Mouse (Mus musculus) liver, postnatal 0 days (tissue): ENCODE results near the gene Vwa3b. TPM values are rescaled to one million over a fixed set of nuclear protein-coding genes. Genes with fewer than 3 reads are reported as not detected.

Experiments used
- ATAC-seq: fragments of 200-750 bp; cut with Nextera tagmentation; 2 replicates; pipeline ENCODE4 v1.8.0; 2017; ENCODE audit warnings: mild to moderate bottlenecking, moderate library complexity
- DNase-seq: peaks from one replicate; pipeline ENCODE4 v3.0.0-alpha.2; 2016
- H3K27ac ChIP-seq: fragments of 300-500 bp; sonication (generic); 2 replicates; pipeline ENCODE4 v1.5.1; 2014; ENCODE audit warnings: antibody characterized with exemption, moderate library complexity, mild to moderate bottlenecking, low read depth
- H3K27me3 ChIP-seq: fragments of 300-500 bp; sonication (generic); 2 replicates; pipeline ENCODE4 v1.6.1; 2014; ENCODE audit warnings: low read length, control low read depth, mixed read lengths; ENCODE audit not compliant: insufficient read depth
- H3K36me3 ChIP-seq: fragments of 300-500 bp; sonication (generic); replicated peaks from 2 replicates; pipeline ENCODE4 v1.6.1; 2014; ENCODE audit warnings: mild to moderate bottlenecking, control low read depth, low read length, moderate library complexity, mixed read lengths; ENCODE audit not compliant: insufficient read depth
- H3K4me1 ChIP-seq: fragments of 300-500 bp; sonication (generic); 2 replicates; pipeline ENCODE4 v1.6.1; 2014; ENCODE audit warnings: antibody characterized with exemption, mild to moderate bottlenecking, control low read depth; ENCODE audit not compliant: insufficient read depth
- H3K4me2 ChIP-seq: fragments of 300-500 bp; sonication (generic); 2 replicates; pipeline ENCODE4 v1.6.1; 2014; ENCODE audit warnings: low read depth, mild to moderate bottlenecking, low read length, moderate library complexity, mixed read lengths
- H3K4me3 ChIP-seq: fragments of 300-500 bp; sonication (generic); 2 replicates; pipeline ENCODE4 v1.5.1; 2014; ENCODE audit warnings: low read depth, low read length
- H3K9ac ChIP-seq: fragments of 300-500 bp; sonication (generic); replicated peaks from 2 replicates; pipeline ENCODE4 v1.6.1; 2014; ENCODE audit warnings: mild to moderate bottlenecking, moderate library complexity
- H3K9me3 ChIP-seq: fragments of 300-500 bp; sonication (generic); 2 replicates; pipeline ENCODE4 v1.6.1; 2016; ENCODE audit warnings: mild to moderate bottlenecking, control low read depth, low read length, mixed read lengths
- CTCF ChIP-seq: sonication (generic); IDR thresholded peaks from 2 replicates; pipeline ENCODE4 v1.5.1; 2016; ENCODE audit warnings: antibody characterized with exemption, low read depth
- EP300 ChIP-seq: IDR thresholded peaks from 2 replicates; pipeline ENCODE4 v1.6.1; 2016; ENCODE audit warnings: antibody characterized with exemption, low read depth, mild to moderate bottlenecking
- WGBS: fragments of 180-500 bp; shearing (Covaris S2); extraction: QIAGEN DNeasy Blood & Tissue Kit; methylation state at CpG from one replicate; pipeline ENCODE4 v1.1.7; 2014; ENCODE audit not compliant: insufficient replicate concordance; 5-methylcytosine and 5-hydroxymethylcytosine counted together
- polyA plus RNA-seq: library from polyadenylated mRNA; unstranded; fragments of >200 nt; fragmentation: Nextera tagmentation; extraction: Ambion mirVana; gene quantifications from 2 replicates; pipeline ENCODE4 v1.2.1, GENCODE M21; 2015

The Vwa3b gene
- polyA plus RNA-seq, 1 experiment from 2014 or later, result 1.1 TPM

DNA sequence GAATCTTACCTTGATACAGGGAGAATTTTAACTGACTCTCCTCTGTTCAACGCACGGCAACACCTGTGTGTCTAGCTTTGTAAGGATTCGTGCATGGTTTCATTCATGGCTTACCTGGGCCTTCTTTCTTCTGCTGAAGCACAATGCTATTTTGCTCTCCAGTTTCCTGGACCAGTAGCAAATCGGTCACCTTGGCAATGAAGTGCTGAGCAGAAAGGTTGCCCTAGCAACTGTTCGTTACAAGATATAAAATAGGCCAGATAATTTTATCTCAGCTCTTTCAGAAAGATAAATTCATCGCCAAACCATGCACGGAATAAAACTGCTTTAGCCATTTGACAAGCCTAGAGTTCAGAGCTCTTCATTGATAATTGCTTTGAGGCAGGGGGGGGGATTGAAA lies 123.5 kb downstream of the Vwa3b start:
- Histone ChIP-seq H3K4me1 (no peaks in the 10 kb centered on the region), H3K27me3 (no peaks in the 10 kb centered on the region), H3K27ac (no peak overlapping the region), H3K4me2 (no peak overlapping the region), H3K36me3 (no peaks in the 10 kb centered on the region), H3K9ac (no peak overlapping the region), H3K9me3 (no peaks in the 10 kb centered on the region), H3K4me3 (no peak overlapping the region)
- ATAC-seq, result no peak
- TF ChIP-seq EP300 (no peak), CTCF (no peak)
- DNase-seq, result no peak
- WGBS, result 78% methylated on average over 7 of the region's 7 CpGs

DNA sequence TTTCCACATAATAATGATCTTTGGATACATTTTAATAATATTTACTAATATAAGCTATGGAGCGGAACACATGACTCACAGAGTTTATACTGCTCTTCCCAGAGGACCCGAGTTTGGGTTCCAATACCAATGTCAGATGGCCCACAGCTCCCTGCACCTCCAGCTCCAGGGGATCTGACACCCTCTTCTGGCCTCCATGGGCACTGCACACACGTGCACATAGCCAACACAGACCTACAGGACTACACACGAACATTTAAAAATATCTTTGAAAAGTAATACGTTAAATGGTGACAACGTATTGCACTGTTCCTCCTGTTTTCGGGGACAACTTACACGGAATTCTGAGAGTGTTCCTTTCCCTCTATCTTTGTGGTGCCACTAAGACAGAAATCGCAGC lies 125.5 kb downstream of the Vwa3b start:
- ATAC-seq, result no peak
- Histone ChIP-seq H3K4me3 (no peak overlapping the region), H3K9me3 (no peaks in the 10 kb centered on the region), H3K4me2 (no peak overlapping the region), H3K9ac (no peak overlapping the region), H3K27ac (no peak overlapping the region), H3K4me1 (no peaks in the 10 kb centered on the region), H3K27me3 (no peaks in the 10 kb centered on the region), H3K36me3 (no peaks in the 10 kb centered on the region)
- TF ChIP-seq EP300 (no peak), CTCF (0 out of 2 replicates have a peak, but pooled peaks have one; percentile 23)
- DNase-seq, result no peak
- WGBS, result 81% methylated on average over 9 of the region's 9 CpGs

DNA sequence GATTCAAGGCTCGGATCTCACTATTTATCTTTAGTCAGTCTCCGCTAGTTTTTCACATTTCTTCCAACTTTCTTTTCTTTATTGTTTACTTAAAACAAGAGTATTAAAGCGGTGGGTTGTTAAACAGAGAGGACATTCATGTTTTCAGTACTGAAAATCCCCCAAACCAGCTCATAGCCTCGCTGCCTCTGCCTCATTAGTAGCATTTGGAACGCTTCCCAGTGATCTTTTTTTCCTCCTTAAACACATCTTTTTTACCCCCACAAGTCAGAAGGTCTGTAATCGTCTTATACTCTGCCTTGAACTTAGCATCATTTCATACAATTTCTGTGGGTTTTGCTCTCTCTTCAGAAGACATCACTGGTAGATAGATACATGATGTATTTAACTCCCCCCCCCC lies 139.7 kb downstream of the Vwa3b start:
- H3K9ac ChIP-seq, result no peak overlapping the region
- no peak for DNase-seq
- H3K4me2 ChIP-seq, result no peak overlapping the region
- no peaks in the 10 kb centered on the region for H3K4me1 ChIP-seq
- H3K36me3 ChIP-seq, result no peaks in the 10 kb centered on the region
- no peaks in the 10 kb centered on the region for H3K27me3 ChIP-seq
- WGBS, result 68% methylated on average over 6 of the region's 6 CpGs
- peaks cover under 1% of the 10 kb centered on the region for H3K9me3 ChIP-seq
- no peak for TF ChIP-seq EP300
- no peak for TF ChIP-seq CTCF
- no peak overlapping the region for H3K4me3 ChIP-seq
- no peak overlapping the region for H3K27ac ChIP-seq
- ATAC-seq, result no peak

DNA sequence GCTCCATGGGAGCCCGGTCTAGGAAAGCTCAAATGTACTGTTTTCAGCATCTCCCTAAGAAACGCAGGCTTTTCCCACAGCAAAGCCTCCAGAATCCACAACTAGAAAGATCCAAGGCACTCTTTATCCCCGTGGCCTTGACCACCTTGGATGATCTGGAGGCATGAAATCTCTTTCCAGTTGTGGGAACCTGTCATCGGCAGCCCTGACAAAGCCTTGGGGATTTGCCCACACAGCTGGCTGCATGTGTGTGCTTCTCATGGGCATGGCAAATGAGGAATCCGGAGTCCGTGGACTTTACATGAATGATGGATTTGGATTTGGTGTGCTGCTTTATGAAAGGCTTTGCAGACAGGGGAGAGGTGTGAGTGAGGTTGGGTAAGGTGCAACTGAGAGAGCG lies 141.5 kb downstream of the Vwa3b start:
- no peaks in the 10 kb centered on the region for H3K9me3 ChIP-seq

DNA sequence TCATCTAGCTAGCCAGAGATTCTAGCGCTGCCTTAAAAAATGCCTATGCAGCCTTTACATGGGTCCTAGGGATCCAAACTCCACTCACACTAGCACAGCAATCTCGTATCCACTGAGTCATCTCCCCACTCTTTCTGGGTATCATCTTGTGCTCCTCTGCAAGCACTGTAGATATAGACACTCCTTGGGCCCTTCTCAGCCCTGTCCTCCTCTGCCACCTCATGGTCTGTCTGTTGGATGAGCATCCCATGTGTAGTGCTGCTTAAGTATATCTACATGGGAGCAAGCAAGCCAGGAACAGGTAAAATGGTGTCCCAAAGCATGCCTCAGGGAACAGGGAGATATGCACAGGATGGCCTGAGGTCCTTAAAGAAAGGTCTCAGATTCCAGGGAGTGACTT lies 151.5 kb downstream of the Vwa3b start:
- 85% methylated on average over 2 of the region's 2 CpGs for WGBS
- DNase-seq, result no peak
- H3K4me2 ChIP-seq, result no peak overlapping the region

More for the DNA sequence above, 141.5 kb downstream of the Vwa3b start:
- H3K27ac ChIP-seq, result no peak overlapping the region
- no peak for ATAC-seq
- no peak for DNase-seq
- no peak overlapping the region for H3K4me3 ChIP-seq
- H3K4me1 ChIP-seq, result no peaks in the 10 kb centered on the region
- TF ChIP-seq EP300 (no peak), CTCF (no peak)
- 74% methylated on average over 7 of the region's 7 CpGs for WGBS
- no peaks in the 10 kb centered on the region for H3K36me3 ChIP-seq
- no peak overlapping the region for H3K9ac ChIP-seq
- no peaks in the 10 kb centered on the region for H3K27me3 ChIP-seq
- H3K4me2 ChIP-seq, result no peak overlapping the region

DNA sequence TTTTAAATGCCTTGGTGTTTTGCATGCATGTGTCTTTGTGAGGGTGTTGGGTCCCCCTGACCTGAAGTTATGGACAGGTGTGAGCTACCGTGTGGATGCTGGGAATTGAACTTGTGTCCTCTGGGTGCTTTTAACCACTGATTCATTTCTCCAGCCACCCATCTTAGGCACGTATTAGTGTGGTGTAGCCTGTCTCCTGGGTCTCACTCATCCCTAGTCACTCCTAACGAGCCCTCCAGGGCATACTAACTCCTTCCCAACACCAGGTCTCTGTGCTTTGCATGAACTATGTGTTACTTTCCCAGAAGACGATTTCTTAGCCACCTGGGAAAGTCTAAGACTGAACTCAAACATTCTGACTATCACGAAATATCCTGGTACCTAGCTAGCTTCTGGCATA lies 153.5 kb downstream of the Vwa3b start:
- Histone ChIP-seq H3K9me3 (no peaks in the 10 kb centered on the region), H3K27ac (no peak overlapping the region), H3K4me1 (no peaks in the 10 kb centered on the region), H3K4me3 (no peak overlapping the region), H3K4me2 (no peak overlapping the region), H3K9ac (no peak overlapping the region), H3K36me3 (no peaks in the 10 kb centered on the region), H3K27me3 (no peaks in the 10 kb centered on the region)
- TF ChIP-seq CTCF, result no peak
- TF ChIP-seq EP300, result no peak
- ATAC-seq (no peak), DNase-seq (no peak)
- WGBS, result 65% methylated on average over 5 of the region's 5 CpGs

More for the DNA sequence above, 151.5 kb downstream of the Vwa3b start:
- H3K27me3 ChIP-seq, result no peaks in the 10 kb centered on the region
- H3K9ac ChIP-seq, result no peak overlapping the region
- H3K4me3 ChIP-seq, result no peak overlapping the region
- TF ChIP-seq CTCF, result peak; percentile 26
- no peak for TF ChIP-seq EP300
- no peaks in the 10 kb centered on the region for H3K9me3 ChIP-seq
- no peak for ATAC-seq
- H3K27ac ChIP-seq, result no peak overlapping the region
- no peaks in the 10 kb centered on the region for H3K4me1 ChIP-seq
- no peaks in the 10 kb centered on the region for H3K36me3 ChIP-seq

DNA sequence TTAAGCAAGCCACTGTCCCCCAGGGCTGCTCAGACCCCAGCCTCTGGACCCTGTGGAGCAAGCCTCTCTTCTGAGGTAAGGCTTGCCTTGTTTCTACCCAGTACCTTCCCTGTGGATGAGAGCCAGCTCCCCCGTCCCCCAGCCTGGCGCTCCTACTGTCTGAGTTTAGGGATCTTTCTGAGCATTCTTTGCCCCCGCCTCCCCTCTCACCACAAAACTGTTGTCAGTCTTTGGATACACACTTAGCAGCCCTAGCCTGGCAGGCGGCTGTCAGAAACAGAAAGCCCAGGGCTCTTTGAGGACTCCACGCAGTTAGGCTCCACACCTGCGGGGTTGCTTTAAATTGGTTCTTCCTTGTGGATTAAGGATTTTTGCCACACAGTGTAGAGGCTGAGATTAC lies 160.7 kb downstream of the Vwa3b start:
- Histone ChIP-seq H3K9ac (no peak overlapping the region), H3K4me3 (no peak overlapping the region), H3K4me1 (no peaks in the 10 kb centered on the region), H3K9me3 (no peaks in the 10 kb centered on the region), H3K36me3 (no peaks in the 10 kb centered on the region), H3K4me2 (no peak overlapping the region), H3K27ac (no peak overlapping the region), H3K27me3 (no peaks in the 10 kb centered on the region)
- ATAC-seq (no peak), DNase-seq (no peak)
- WGBS, result 63% methylated on average over 6 of the region's 6 CpGs
- TF ChIP-seq EP300 (no peak), CTCF (no peak)
